Mouse (Mus musculus) G1E-ER4 (cell line): Measurements from ENCODE around the gene Pde6b. TPM values are rescaled to one million over a fixed set of nuclear protein-coding genes. Genes with fewer than 3 reads are reported as not detected.

Source experiments
- GATA1 ChIP-seq: IDR thresholded peaks from one replicate; pipeline ENCODE4 v1.8.0; 2012; ENCODE audit warnings: low read length, inconsistent platforms
- polyA plus RNA-seq: library from polyadenylated mRNA; stranded (reverse); fragments of >175 nt; gene quantifications from 2 replicates; pipeline ENCODE4 v1.2.3, GENCODE M21; 2012

Pde6b gene
- polyA plus RNA-seq, 1 experiment, result not detected

DNA sequence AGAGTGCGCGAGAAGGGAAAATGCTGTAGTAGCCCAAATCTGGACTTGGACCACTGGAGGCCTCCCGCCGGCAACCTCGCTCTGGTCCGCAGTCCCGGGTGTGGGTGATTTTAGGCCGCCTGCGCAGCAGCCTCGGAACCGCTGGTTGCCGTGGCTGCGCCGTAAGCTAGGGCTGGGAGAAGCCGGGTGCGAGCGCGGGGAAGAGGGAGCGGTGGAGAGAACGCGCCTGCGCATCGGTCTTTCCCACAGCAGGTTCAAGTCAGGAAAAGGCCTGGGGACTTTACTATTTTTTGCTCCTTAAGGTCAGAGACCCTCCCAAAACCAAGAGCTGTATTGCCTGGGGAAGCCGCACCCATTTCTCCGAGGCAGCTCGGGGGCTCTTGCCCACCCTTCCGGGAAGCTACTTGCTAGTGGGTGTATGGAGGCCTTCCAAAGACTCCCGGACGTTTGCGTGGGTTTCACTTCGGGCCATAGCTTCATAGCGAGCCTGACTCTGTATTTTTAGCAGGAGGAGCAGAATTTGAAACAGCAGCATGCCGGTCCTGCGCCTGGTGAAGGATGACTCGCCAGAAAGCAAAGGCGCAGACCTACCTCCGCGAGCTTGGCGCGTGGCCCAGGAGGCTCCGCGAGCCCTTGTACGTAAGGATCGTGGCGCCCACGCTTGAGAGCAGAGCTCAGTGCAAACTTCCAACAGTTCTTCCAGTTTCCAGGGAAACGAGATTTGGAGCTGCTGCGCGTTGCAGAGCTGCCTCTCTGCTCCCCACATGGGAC is 19.2 kb upstream of the Pde6b start:
- TF ChIP-seq GATA1, result no peak

DNA sequence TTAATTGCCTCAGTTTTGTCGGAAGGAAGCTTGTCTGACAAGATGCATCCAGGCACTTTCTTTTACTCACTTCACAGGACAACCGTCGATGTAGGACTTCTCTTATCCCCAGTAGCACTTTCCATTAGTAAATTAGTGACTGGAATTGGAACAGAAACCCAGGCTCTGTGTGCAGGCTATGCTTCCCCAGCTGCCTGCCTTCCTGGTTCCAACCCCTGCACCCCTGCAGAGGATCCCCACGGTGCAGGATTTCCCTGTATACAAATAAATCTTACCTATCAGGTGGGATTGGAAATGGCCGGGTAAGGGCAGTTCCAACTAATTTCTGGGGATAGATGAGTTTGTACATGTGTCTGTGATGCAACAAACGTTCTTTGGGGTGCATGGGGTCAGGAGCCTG is 18.2 kb upstream of the Pde6b start:
- TF ChIP-seq GATA1, result no peak

DNA sequence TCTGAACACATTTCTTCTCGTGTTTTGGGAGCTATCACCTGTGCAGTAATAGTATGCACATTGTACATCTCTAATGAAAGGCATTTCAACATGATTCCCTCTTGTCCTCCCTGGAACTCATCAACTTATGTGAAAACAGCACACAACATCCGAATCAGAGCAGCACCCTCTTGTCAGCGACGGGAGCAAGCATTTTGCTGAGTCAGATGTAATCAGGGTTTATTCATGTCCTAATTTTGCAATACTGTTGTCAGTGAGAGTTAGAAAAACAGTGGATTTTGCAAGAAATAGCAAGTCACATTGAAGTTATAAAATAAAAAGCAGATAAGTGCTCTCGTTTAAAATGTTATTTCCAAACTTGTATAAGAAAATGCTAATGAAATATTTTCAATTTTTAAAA is 14.1 kb upstream of the Pde6b start:
- TF ChIP-seq GATA1, result no peak

DNA sequence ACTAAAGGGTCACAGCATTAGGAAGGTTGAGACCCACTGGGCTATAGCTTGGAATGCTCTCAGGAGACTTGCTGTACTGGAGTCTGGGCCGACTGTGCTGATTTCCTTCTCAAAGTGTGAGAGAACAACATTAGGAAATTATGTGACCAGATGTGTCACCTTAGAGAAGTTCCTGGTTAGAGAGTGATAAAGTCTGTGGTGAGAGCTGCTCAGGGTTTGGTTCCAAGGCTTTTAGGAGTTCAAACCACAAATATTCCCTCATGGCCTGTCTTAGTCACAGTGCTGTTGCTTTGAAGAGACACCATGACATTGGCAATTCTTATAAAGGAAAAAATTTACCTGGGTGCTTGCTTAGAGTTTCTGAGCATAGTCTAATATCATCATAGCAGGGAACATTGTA is 12.1 kb upstream of the Pde6b start:
- no peak for TF ChIP-seq GATA1

DNA sequence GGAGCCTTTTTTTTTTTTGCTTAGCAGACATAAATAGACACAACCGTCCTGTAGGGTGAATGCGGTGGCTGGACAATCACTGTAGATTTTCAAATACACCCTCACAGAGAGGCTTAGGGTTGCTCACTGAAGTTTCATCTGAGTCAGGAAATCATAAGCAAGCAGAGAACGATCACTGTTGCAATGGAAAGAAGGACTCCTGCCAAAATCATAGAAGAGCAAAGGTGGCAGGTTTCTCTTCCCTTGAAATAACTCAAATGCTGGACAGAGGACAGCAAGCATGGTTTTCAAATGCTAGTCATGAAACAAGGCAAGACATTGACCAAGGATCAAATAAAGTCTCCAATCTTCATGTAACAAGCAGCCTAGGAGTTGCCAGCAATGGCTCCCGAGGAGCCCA is 9.8 kb upstream of the Pde6b start:
- TF ChIP-seq GATA1, result no peak

DNA sequence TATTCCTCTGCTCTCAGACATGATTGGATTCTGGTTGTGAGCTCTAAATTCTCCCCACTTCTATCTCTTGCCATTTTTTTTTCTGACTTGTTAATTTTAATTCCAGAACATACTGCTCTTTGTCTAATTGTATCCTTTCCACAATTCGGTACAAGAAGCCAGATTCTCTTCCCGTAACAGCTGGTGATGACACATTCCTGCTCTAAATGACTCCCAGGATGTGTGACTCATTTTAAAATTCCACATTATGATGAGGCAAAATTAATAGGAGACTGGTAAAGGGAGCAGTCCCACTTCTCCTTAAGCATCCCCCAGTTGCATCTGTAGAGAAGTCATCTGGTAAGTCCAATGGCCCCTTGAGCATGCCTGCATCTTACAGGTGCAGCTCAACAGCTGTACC is 2.6 kb upstream of the Pde6b start:
- TF ChIP-seq GATA1, result no peak

DNA sequence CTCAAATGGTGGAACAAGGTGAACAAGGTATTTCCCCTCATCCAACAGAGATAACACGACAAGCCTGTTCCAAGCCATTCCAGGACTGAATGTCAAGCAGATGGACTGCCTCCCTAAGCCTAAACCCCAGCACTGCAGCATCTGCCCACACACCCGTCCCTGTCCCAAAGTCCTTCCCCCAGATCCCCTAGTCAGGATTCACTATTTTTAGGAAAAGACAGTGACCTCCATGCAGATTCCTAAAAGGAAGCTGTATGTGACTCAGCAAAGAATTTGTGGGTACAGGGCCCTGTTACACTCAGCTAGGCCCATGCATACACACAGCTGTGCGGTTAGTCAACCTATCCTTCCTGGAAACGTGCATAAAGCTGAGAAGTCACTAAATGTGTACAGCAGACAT is 1.7 kb upstream of the Pde6b start:
- no peak for TF ChIP-seq GATA1

DNA sequence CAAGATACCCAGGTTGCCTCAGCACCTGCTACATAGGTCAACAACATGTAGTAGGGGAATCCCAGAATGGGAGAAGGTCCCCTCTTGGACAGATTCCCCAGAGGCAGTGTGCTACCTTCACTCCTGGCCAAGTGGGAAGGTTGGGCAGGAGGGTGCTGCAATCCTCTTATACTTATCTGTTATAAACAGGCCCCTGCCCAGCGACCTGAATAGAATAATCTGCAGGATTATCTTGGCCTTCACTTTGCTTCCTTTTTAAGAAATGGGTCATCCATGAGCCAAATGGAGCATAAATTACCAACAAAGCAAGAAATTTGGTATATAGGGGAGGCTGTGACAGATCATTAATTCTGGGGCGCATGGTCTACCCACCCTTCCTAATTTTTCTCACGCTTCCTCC is 1.6 kb downstream of the Pde6b start:
- TF ChIP-seq GATA1, result no peak

DNA sequence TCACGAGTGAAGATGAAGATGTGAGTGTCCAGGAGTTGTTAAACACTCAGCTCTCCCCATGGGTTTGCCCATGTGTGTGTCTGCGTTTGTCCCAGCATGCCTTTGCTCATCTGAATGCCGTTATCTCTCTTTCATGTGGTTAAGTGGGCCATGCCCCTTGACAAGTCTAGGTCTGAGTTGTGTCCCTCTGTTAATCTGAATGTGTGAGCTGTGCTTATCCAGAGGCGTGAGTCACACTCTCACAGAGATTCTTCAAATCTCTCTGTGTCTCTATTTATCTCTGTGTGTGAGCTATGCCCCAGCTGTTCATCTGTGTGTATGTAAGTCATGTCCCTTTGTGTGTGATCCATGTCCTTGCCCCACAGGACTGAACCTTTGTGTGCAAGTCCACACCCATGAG is 15.3 kb downstream of the Pde6b start:
- no peak for TF ChIP-seq GATA1

DNA sequence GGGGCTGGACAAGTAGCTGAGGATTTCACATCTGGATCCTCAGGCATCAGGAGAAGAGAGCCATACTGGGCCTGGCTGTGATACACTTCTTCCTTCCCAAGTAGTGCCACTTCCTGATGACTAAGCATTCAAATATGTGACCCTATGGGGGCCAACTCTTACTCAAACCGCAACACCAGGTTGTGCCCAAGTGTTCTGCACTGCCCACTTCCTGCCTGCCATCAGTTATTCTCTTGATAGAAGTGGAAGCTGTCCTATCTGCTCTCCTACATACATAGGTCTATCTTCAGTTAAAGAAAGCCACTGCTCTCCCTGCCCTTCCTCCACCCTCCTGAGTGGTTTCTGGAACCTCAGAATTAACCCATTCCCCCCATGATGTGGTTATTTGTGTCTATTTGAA is 17.3 kb downstream of the Pde6b start:
- no peak for TF ChIP-seq GATA1

DNA sequence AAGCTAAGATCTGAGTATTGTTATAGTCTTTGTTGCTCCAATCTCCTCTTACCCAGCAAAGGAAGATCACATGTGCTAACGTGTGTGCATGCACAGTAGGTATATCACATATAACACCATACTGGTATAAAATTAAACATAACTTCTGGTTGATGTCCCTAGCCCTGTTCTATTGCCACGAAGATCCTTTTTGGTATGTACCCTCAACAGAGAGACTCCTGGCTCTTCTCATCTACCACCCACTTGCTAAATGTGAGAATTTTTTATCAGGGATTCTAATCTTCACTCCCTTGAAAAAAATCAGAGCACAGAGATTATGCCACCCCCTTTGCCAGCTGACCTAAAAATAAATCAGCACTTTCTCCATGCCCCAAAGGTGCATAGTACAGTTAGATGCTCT is 18.8 kb downstream of the Pde6b start:
- no peak for TF ChIP-seq GATA1

DNA sequence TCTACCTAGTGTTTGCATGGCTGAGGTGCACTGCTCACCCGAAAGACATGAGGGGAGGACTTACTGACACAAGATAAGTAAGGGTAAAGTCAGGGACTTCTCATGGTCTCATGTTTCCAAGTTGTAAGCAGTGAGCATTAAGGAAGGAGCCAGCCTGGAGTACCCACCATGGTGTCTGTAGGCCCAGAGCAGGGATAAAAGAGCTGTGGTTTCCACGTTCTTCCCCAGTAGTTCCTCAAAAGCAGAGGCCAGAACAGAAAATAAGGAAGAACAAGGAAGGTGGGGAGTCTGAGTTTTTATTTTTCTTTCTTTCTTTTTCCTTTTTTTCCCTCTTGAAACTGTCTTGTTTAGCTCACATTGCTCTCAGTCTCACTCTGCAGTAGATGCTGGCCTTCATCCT is 26.5 kb downstream of the Pde6b start:
- TF ChIP-seq GATA1, result no peak

DNA sequence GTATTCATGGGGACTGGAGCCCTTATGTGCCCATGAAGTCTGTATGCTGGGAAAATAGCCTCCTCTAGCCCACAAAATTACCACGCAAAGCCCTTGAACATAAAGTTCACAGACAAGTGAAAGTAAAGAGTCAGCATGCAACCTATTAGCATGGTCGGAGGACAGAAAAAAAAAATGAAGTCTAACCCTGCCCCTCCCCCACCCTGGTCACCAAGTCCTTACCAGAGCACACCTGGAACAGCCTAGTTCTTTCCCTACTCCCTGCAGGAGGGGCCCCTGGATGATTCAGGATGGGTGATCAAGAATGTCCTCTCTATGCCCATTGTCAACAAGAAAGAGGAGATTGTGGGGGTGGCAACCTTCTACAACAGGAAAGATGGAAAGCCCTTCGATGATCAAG is 34.5 kb downstream of the Pde6b start:
- TF ChIP-seq GATA1, result no peak

DNA sequence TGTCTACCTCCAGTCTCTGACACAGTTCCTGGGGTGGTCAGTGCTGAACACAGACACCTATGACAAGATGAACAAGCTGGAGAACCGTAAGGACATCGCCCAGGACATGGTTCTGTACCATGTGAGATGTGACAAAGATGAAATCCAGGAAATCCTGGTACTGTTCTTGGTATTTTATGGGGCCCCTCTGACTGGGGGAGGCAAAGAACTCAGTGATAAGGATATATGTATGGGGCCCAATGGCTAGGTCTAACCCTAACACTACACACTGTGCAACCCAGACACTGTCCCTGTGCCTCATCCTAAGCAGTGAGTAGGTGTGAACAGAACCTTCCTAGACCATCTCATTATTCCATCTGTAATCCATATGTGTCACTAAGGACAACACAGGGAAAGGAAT is 35.2 kb downstream of the Pde6b start:
- no peak for TF ChIP-seq GATA1

DNA sequence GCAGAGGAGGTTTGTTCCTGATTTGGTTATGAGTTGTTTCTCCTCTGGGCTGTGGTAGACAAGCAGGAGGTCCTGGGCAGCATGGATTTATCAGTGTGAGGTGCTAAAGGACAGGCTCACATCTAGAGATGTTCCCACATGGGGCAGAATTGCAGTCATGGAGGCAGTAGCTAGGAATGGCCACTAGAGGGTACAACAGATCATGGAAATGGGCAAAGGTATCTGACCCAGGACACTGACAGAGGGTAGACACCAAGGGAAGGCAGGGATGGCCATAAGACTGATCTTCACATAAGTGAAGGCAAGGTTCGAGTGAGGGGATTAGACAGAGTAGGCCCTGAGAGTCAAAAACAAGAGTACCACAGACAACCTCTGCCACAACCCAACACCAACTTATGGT is 39.0 kb downstream of the Pde6b start:
- TF ChIP-seq GATA1, result no peak

DNA sequence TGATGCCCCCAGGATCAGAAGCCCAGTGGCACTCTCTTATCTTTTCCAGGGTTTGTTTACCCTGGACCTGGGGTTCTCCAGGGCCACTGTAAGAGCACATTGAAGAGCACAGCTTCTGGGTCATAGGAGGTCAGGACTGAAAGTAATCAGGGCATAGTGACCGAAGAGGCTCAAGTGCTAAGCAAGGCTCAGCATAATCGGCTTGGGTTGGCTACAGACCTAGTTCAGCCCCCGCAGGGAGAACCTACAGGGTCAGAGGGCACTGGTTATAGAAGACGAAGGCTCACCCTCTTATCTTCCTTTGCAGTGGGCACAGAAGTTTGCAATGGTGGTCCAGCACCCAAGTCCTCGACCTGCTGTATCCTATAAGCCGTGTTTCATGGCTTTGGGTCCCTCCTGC is 43.0 kb downstream of the Pde6b start:
- TF ChIP-seq GATA1, result no peak

DNA sequence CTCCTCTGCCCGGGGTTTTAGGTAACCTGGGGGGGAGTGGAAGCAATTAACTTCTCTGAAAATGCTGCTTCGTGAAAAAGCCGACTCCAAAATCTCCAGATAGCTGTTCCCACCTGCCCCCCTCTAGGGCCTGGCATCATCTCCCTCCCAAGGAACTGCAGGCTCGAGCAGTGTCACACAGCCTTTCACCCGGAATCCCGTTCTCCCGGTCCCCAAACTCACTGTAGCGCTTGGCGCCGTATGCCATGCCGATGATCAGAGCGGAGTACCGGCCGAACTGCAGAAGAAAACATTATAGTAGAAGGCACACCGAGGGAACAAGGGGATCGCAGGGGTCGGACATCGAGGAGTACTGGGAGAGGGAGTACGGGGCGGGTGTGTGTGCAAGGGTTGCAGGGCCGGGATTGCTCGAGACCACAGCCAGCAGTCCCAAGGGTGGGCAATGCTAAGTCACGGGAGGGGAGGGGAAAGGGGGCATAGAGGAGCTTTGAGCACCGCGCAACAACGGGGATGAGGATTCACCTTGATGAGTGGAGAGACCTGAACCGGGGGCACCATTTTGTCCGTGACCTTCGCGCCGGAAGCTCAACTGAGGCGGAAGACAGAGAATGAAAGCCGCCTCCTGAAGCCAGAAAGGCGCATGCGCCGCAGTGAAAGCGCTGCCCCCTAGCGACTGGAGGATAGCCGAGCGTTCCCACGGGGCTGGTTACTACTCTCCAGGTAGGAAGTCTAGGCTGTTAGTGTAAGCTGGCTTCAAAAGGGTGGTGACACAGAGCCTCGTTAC is 45.8 kb downstream of the Pde6b start, which contains the start of gene Atp5k:
Atp5k (minus strand) TSS at position 645 of the 784 bp plus-strand sequence.
- TF ChIP-seq GATA1, result no peak
